Mouse (Mus musculus) spleen, postnatal 36 days (tissue): Measurements from ENCODE around the gene Csf2ra.
"Not testable (repeated sequence)": the region's sequence is repeated elsewhere in the genome, so short reads cannot be mapped to it uniquely, and the experiment has no call there.

ENCODE experiments used
- DNase-seq, 2 experiments: peaks; one replicate each; pipeline ENCODE4 v3.0.0; 2022; ENCODE audit warnings: low spot score in 2 of 2, mixed read lengths in 1 of 2

Gene Csf2ra

GRCm38 (mm10) chr19:61224678-61225525 lies 3.3 kb downstream of the Csf2ra start:
- peak; percentile 8 to 26 for DNase-seq

DNA sequence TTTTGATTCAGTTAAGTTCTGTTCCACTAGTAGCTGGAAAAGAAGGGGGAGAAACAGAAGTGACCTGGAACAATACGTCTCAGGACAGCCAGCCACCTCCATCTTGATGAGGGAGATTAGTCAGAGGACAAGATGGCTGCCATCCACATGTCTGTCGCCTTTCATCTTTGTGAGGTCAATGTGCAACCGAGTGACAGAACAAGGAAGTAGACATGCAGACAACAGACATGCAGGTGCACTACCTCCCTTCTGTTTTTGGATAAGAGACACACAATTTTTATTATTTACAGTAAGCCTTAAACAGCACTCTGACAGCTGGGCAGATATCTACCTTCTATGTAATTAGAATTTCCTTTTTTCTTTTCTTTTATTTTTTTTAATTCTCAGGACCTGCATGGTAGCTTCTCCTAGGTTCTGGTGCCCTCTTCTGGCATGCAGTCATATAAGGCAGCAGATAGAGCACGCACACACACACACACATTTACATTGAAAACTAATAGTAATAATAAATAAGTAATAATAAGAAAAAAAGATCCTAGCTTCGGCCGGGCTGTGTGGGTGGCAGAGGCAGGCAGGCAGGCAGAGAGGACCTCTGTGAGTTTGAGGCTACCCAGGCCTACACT lies 4.4 kb downstream of the Csf2ra start:
- DNase-seq = no peak

- not testable (repeated sequence) for DNase-seq
Observed at GRCm38 (mm10) chr19:61207506-61207905, 20.7 kb downstream of the Csf2ra start.

GRCm38 (mm10) chr19:61199836-61200235 lies 28.4 kb downstream of the Csf2ra start:
- peak in 1 of 2 experiments; percentile 20 for DNase-seq

- DNase-seq = peak; percentile 84 to 87
Observed at GRCm38 (mm10) chr19:61199316-61199715, 28.9 kb downstream of the Csf2ra start.

GRCm38 (mm10) chr19:61183590-61183989 lies 44.6 kb downstream of the Csf2ra start, which contains the start of gene Gm6020:
Gene Gm6020 (plus strand): TSS chr19:61183890.
- DNase-seq = not testable (repeated sequence)

- DNase-seq = no peak
Observed at GRCm38 (mm10) chr19:61175756-61176324, 52.4 kb downstream of the Csf2ra start, which contains the start of gene Gm7102. Gene Gm7102 (minus strand): TSS chr19:61176309.
